Mouse (Mus musculus) MEL (cell line): ENCODE measurements at regions not wholly inside any gene's neighbourhood (a gene's known extent, or its start where the extent isn't known, plus 50 kb on each side); places are given as distances from the start of the nearest gene placed in this dataset.

ENCODE experiments used
- DNase-seq: peaks from one replicate; pipeline ENCODE4 v3.0.0; 2011; ENCODE audit warnings: low read depth, low spot score
- H3K27ac ChIP-seq: 2 replicates; pipeline ENCODE4 v1.5.1; 2012; ENCODE audit warnings: low read depth, mild to moderate bottlenecking, control low read depth, low read length, moderate library complexity; ENCODE audit not compliant: control insufficient read depth
- H3K27me3 ChIP-seq, 2 experiments: fragments of 150-350 bp in 1 of 2; sonication (generic) in 1 of 2; 2 replicates each; pipeline ENCODE4 v1.6.1; 2012; ENCODE audit warnings: low read length in 2 of 2, mild to moderate bottlenecking in 2 of 2, improper control_type of control experiment in 1 of 2, moderate library complexity in 1 of 2; ENCODE audit not compliant: insufficient read depth in 2 of 2, control insufficient read depth in 1 of 2
- H3K36me3 ChIP-seq, 2 experiments: 2 replicates each; pipeline ENCODE4 v1.6.1; 2012 to 2014; ENCODE audit warnings: low read length in 2 of 2, improper control_type of control experiment in 1 of 2, inconsistent platforms in 1 of 2, mild to moderate bottlenecking in 1 of 2; ENCODE audit not compliant: insufficient read depth in 2 of 2, control insufficient read depth in 1 of 2
- H3K4me1 ChIP-seq, 2 experiments: fragments of 150-350 bp in 1 of 2; sonication (generic) in 1 of 2; 2 replicates each; pipeline ENCODE4 v1.6.1; 2012; ENCODE audit warnings: low read length in 2 of 2, improper control_type of control experiment in 1 of 2, mild to moderate bottlenecking in 1 of 2; ENCODE audit not compliant: insufficient read depth in 2 of 2, control insufficient read depth in 1 of 2
- H3K4me3 ChIP-seq, 2 experiments: fragments of 150-350 bp in 1 of 2; sonication (generic) in 1 of 2; 2 replicates each; pipeline ENCODE4 v1.5.1; 2012; ENCODE audit warnings: low read depth in 2 of 2, low read length in 2 of 2, mild to moderate bottlenecking in 2 of 2, moderate library complexity in 2 of 2, control low read depth in 1 of 2, improper control_type of control experiment in 1 of 2; ENCODE audit not compliant: control insufficient read depth in 1 of 2, insufficient read depth in 1 of 2
- H3K79me2 ChIP-seq: 2 replicates; pipeline ENCODE4 v1.6.1; 2012; ENCODE audit warnings: mild to moderate bottlenecking, low read length, moderate library complexity; ENCODE audit not compliant: control insufficient read depth, poor library complexity, insufficient read depth
- H3K9ac ChIP-seq: 2 replicates; pipeline ENCODE4 v1.6.1; 2012; ENCODE audit warnings: low read depth, mild to moderate bottlenecking, control low read depth, low read length, moderate library complexity; ENCODE audit not compliant: control insufficient read depth, poor library complexity, severe bottlenecking
- H3K9me3 ChIP-seq: fragments of 150-350 bp; sonication (generic); replicated peaks from 2 replicates; pipeline ENCODE4 v1.6.1; 2012; ENCODE audit warnings: mild to moderate bottlenecking, low read length, improper control_type of control experiment, moderate library complexity; ENCODE audit not compliant: insufficient read depth
- E2F4 ChIP-seq: IDR thresholded peaks from 2 replicates; pipeline ENCODE4 v1.6.1; 2011; ENCODE audit warnings: low read depth, low read length, improper control_type of control experiment, borderline replicate concordance
- ETS1 ChIP-seq: IDR thresholded peaks from 2 replicates; pipeline ENCODE4 v1.6.1; 2012; ENCODE audit warnings: low read depth, mild to moderate bottlenecking, inconsistent platforms, low read length, improper control_type of control experiment, moderate library complexity
- GABPA ChIP-seq: IDR thresholded peaks from 2 replicates; pipeline ENCODE4 v1.6.1; 2012; ENCODE audit warnings: low read depth, mild to moderate bottlenecking, inconsistent platforms, low read length, improper control_type of control experiment, moderate library complexity
- JUND ChIP-seq: IDR thresholded peaks from 2 replicates; pipeline ENCODE4 v1.6.1; 2011; ENCODE audit warnings: low read depth, mild to moderate bottlenecking, improper control_type of control experiment, low read length
- MAFK ChIP-seq: IDR thresholded peaks from 2 replicates; pipeline ENCODE4 v1.6.1; 2011; ENCODE audit warnings: low read depth, mild to moderate bottlenecking, low read length, improper control_type of control experiment, borderline replicate concordance
- MAX ChIP-seq: IDR thresholded peaks from 2 replicates; pipeline ENCODE4 v1.6.1; 2011; ENCODE audit warnings: low read length, improper control_type of control experiment
- MXI1 ChIP-seq: IDR thresholded peaks from 2 replicates; pipeline ENCODE4 v1.6.1; 2011; ENCODE audit warnings: mild to moderate bottlenecking, low read depth, low read length, improper control_type of control experiment
- NELFE ChIP-seq: IDR thresholded peaks from 2 replicates; pipeline ENCODE4 v1.6.1; 2011; ENCODE audit warnings: low read depth, low read length, improper control_type of control experiment
- POLR2A ChIP-seq, 2 experiments: IDR thresholded peaks; 2 replicates each; pipeline ENCODE4 v1.6.1; 2011 to 2012; ENCODE audit warnings: low read length in 2 of 2, mild to moderate bottlenecking in 2 of 2, control low read depth in 1 of 2, improper control_type of control experiment in 1 of 2, low read depth in 1 of 2, moderate library complexity in 1 of 2; ENCODE audit not compliant: control insufficient read depth in 1 of 2, insufficient read depth in 1 of 2, poor library complexity in 1 of 2
- RCOR1 ChIP-seq: IDR thresholded peaks from 2 replicates; pipeline ENCODE4 v1.6.1; 2012; ENCODE audit warnings: low read depth, mild to moderate bottlenecking, inconsistent platforms, low read length, improper control_type of control experiment
- TAL1 ChIP-seq: IDR thresholded peaks from 2 replicates; pipeline ENCODE4 v1.6.1; 2012; ENCODE audit warnings: mild to moderate bottlenecking, inconsistent platforms, low read length, moderate library complexity, mixed read lengths
- USF1 ChIP-seq: IDR thresholded peaks from 2 replicates; pipeline ENCODE4 v1.6.1; 2014; ENCODE audit warnings: low read depth, mild to moderate bottlenecking, inconsistent platforms, low read length, improper control_type of control experiment, moderate library complexity
- ZC3H11A ChIP-seq: IDR thresholded peaks from 2 replicates; pipeline ENCODE4 v1.6.1; 2012; ENCODE audit warnings: low read depth, mild to moderate bottlenecking, inconsistent platforms, low read length, improper control_type of control experiment
- ZNF384 ChIP-seq: IDR thresholded peaks from 2 replicates; pipeline ENCODE4 v1.6.1; 2012; ENCODE audit warnings: low read depth, mild to moderate bottlenecking, inconsistent platforms, low read length, improper control_type of control experiment

DNA sequence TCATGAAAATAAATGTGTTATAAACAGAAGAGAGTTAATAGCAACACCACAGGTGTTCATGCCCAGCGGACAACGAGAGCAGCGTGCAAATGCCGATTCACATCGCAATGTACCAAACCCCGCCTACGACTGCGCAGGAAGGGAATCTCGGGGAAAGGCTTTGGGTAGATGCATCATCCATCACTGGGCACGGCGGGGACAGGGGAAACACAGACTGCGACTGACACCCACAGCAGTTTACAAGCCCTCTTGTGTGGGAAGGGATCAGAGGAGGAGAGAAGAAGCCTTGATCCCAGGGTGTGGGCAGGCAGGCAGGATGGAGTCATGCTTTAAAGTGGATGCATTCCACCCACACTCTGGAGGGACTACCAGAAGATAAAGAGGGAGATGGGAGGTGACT is 157.0 kb upstream of the Sfswap start:
- H3K27ac ChIP-seq, result no peak overlapping the region
- no peak overlapping the region for H3K4me3 ChIP-seq
- H3K4me1 ChIP-seq, result no peaks in the 10 kb centered on the region
- H3K36me3 ChIP-seq, result no peaks in the 10 kb centered on the region
- H3K9ac ChIP-seq, result no peak overlapping the region
- H3K27me3 ChIP-seq, result no peaks in the 10 kb centered on the region
- no peak for DNase-seq
- H3K9me3 ChIP-seq, result no peaks in the 10 kb centered on the region
- TF ChIP-seq RCOR1, result no peak
- no peak for TF ChIP-seq TAL1
- TF ChIP-seq ETS1, result no peak
- TF ChIP-seq E2F4, result no peak
- TF ChIP-seq, all 39 proteins: peak for 0
- no peaks in the 10 kb centered on the region for H3K79me2 ChIP-seq

DNA sequence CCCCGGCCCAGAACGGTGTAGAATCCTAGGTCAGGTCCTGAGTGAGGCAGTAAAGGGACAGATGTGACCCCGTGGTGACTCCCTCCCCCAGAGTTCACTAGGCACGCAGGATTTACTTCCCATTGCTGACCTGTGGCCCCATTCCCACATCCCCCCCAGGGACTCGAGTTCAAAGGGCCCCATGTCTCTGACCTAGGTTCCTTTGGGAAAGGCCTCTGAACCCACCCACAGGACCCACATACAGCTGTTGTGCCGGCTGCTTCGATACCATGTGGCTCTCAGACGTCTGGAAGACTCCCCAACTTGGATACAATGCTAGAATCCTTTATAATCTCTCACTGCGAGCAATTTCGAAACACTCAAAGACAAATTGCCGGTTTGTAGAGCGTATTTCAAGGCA is 151.0 kb upstream of the Sfswap start:
- Histone ChIP-seq H3K9me3 (no peaks in the 10 kb centered on the region), H3K4me1 (no peaks in the 10 kb centered on the region), H3K79me2 (no peaks in the 10 kb centered on the region), H3K27ac (no peak overlapping the region), H3K27me3 (no peaks in the 10 kb centered on the region), H3K9ac (no peak overlapping the region), H3K36me3 (no peaks in the 10 kb centered on the region), H3K4me3 (no peak overlapping the region)
- DNase-seq, result no peak
- TF ChIP-seq GABPA (no peak), NELFE (no peak), ETS1 (no peak), MXI1 (no peak)

DNA sequence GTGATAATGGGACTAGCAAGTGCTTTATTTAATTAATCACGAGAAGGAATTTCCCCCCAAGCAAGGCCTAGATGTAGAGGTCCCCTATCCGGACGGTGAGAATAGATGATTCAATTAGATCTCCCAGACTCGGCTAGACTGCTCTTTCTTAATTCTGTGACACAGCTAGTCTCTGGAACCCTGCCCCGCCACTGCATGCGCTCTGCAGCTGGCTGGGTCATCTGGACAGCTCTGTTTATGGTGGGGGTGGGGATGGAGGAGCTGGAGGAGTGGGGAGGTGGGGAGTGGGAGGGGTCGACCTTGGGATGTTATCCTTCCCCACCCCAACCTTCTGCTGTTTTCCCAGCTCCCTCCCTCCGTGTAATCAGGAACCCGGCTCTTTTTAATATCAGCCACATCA is 147.5 kb upstream of the Sfswap start:
- DNase-seq, result no peak
- Histone ChIP-seq H3K36me3 (no peaks in the 10 kb centered on the region), H3K4me1 (no peaks in the 10 kb centered on the region), H3K9ac (no peak overlapping the region), H3K4me3 (no peak overlapping the region), H3K79me2 (no peaks in the 10 kb centered on the region), H3K27me3 (no peaks in the 10 kb centered on the region), H3K27ac (no peak overlapping the region), H3K9me3 (no peaks in the 10 kb centered on the region)
- no peak for TF ChIP-seq MAX
- no peak for TF ChIP-seq JUND
- TF ChIP-seq USF1, result no peak
- TF ChIP-seq ZC3H11A, result no peak
- no peak for TF ChIP-seq TAL1
- TF ChIP-seq POLR2A (IDR thresholded peaks at IDR 0.05; ENCODE audit: control insufficient read depth in 1 of 2, insufficient read depth in 1 of 2, low read depth in 1 of 2, low read length in 2 of 2, poor library complexity in 1 of 2), result no peak
- TF ChIP-seq MAFK, result no peak
- TF ChIP-seq ZNF384, result no peak
